Mouse (Mus musculus) cortical plate, adult 2 months (tissue): ENCODE measurements at regions not wholly inside any gene's neighbourhood (a gene's known extent, or its start where the extent isn't known, plus 50 kb on each side); places are given as distances from the start of the nearest gene placed in this dataset.

Source experiments
- CTCF ChIP-seq: fragments of 200-500 bp; IDR thresholded peaks from 2 replicates; pipeline ENCODE4 v1.5.1; 2011; ENCODE audit warnings: mild to moderate bottlenecking, control low read depth, low read length; ENCODE audit not compliant: insufficient read depth; ENCODE audit errors: extremely low read depth
- POLR2A ChIP-seq: fragments of 200-500 bp; IDR thresholded peaks from 2 replicates; pipeline ENCODE4 v1.6.1; 2011; ENCODE audit warnings: mild to moderate bottlenecking, low read length, control low read depth; ENCODE audit not compliant: insufficient read depth; ENCODE audit errors: extremely low read depth

DNA sequence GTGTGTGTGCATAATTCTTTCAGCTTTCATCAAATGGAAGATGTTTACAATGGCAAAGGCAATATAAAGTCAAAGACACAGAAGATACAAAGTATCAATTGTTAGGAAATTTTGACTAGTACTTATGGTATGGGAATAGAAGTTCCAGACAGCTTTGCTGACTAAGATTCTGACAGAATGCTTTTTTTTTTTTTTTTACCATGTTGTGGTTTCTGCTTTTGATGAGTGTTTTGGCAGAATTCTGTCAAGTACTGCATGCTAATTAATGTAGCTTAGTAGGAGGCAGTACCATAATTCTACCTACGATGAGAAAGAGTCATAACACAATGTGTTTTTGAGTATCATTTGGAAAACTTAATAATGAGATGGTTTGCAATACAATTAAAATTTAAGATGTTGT, 215.3 kb upstream of the Tet2 start:
- no peak for TF ChIP-seq POLR2A
- no peak for TF ChIP-seq CTCF
